Mouse (Mus musculus) kidney, adult 2 months (tissue): Measurements from ENCODE around the gene 1190002N15Rik. TPM values are rescaled to one million over a fixed set of nuclear protein-coding genes. Genes with fewer than 3 reads are reported as not detected.

Experiments
- DNase-seq: peaks from one replicate; pipeline ENCODE4 v3.0.0; 2021
- H3K27ac ChIP-seq: fragments of 200-500 bp; 2 replicates; pipeline ENCODE4 v1.5.1; 2012; ENCODE audit warnings: low read depth, low read length, control low read depth, inconsistent platforms; ENCODE audit not compliant: insufficient read depth
- H3K27me3 ChIP-seq: fragments of 200-500 bp; replicated peaks from 2 replicates; pipeline ENCODE4 v1.6.1; 2012; ENCODE audit warnings: mild to moderate bottlenecking, moderate library complexity, low read length, inconsistent platforms; ENCODE audit not compliant: control insufficient read depth, insufficient read depth
- H3K36me3 ChIP-seq: fragments of 200-500 bp; 2 replicates; pipeline ENCODE4 v1.6.1; 2012; ENCODE audit warnings: mild to moderate bottlenecking, moderate library complexity, low read length, inconsistent platforms; ENCODE audit not compliant: control insufficient read depth, insufficient read depth
- H3K4me1 ChIP-seq: fragments of 200-500 bp; 2 replicates; pipeline ENCODE4 v1.6.1; 2011; ENCODE audit warnings: low read length; ENCODE audit not compliant: control insufficient read depth, insufficient read depth
- H3K4me3 ChIP-seq: fragments of 200-500 bp; 2 replicates; pipeline ENCODE4 v1.5.1; 2011; ENCODE audit warnings: mild to moderate bottlenecking, low read depth, low read length, control low read depth; ENCODE audit not compliant: insufficient read depth
- CTCF ChIP-seq: fragments of 200-500 bp; conservative IDR thresholded peaks from 2 replicates; pipeline ENCODE4 v1.5.1; 2011; ENCODE audit warnings: low read depth, mild to moderate bottlenecking, control low read depth, low read length, moderate library complexity, mixed read lengths; ENCODE audit not compliant: insufficient read depth, insufficient read length
- POLR2A ChIP-seq: fragments of 200-500 bp; IDR thresholded peaks from one replicate; pipeline ENCODE4 v1.6.1; 2011; ENCODE audit warnings: low read depth, low read length, control low read depth
- WGBS: fragments of 180-500 bp; shearing (Covaris S2); methylation state at CpG from one replicate; pipeline ENCODE4 v1.1.7; 2018; 5-methylcytosine and 5-hydroxymethylcytosine counted together
- polyA plus RNA-seq: library from polyadenylated mRNA; depleted of rRNA; stranded (reverse); fragments of >200 nt; gene quantifications from 2 replicates; pipeline ENCODE4 v1.2.3, GENCODE M21; 2012

The 1190002N15Rik gene
- polyA plus RNA-seq, 1 experiment = 3.7 TPM

GRCm38 (mm10) chr9:94526473-94526872, 11.4 kb downstream of the 1190002N15Rik start:
- H3K36me3 ChIP-seq = no peaks in the 10 kb centered on the region
- no peaks in the 10 kb centered on the region for H3K27me3 ChIP-seq
- H3K27ac ChIP-seq = no peak overlapping the region
- no peaks in the 10 kb centered on the region; the same call in 1 of the 2 replicates for H3K4me1 ChIP-seq
- DNase-seq = no peak
- no peak overlapping the region for H3K4me3 ChIP-seq
- 83% methylated on average over 7 of the region's 7 CpGs for WGBS
- TF ChIP-seq CTCF (no peak), POLR2A (no peak)

- no peaks in the 10 kb centered on the region for H3K27me3 ChIP-seq
- no peak overlapping the region for H3K27ac ChIP-seq
- no peaks in the 10 kb centered on the region for H3K36me3 ChIP-seq
- H3K4me1 ChIP-seq = no peaks in the 10 kb centered on the region
- 88% methylated on average over 8 of the region's 8 CpGs for WGBS
- DNase-seq = no peak
- TF ChIP-seq POLR2A = no peak
- no peak for TF ChIP-seq CTCF
- no peak overlapping the region for H3K4me3 ChIP-seq
These were observed 25.6 kb downstream of the 1190002N15Rik start for GRCm38 (mm10) chr9:94512246-94512645.

- H3K27me3 ChIP-seq = no peaks in the 10 kb centered on the region
- H3K27ac ChIP-seq = no peak overlapping the region
- no peak for TF ChIP-seq CTCF
- no peak for TF ChIP-seq POLR2A
- no peak overlapping the region for H3K4me3 ChIP-seq
- no peaks in the 10 kb centered on the region for H3K36me3 ChIP-seq
- DNase-seq = no peak
- no peaks in the 10 kb centered on the region for H3K4me1 ChIP-seq
These were observed 26.7 kb downstream of the 1190002N15Rik start for GRCm38 (mm10) chr9:94511139-94511538.

GRCm38 (mm10) chr9:94506980-94507379, 30.9 kb downstream of the 1190002N15Rik start:
- Histone ChIP-seq H3K4me3 (no peak overlapping the region), H3K36me3 (no peaks in the 10 kb centered on the region), H3K27me3 (no peaks in the 10 kb centered on the region), H3K27ac (no peak overlapping the region), H3K4me1 (no peaks in the 10 kb centered on the region)
- TF ChIP-seq POLR2A (no peak), CTCF (no peak)
- no peak for DNase-seq
- 65% methylated on average over 1 of the region's 1 CpGs for WGBS

- no peak for DNase-seq
- TF ChIP-seq CTCF = no peak
- no peaks in the 10 kb centered on the region for H3K36me3 ChIP-seq
- H3K4me3 ChIP-seq = no peak overlapping the region
- no peak overlapping the region for H3K27ac ChIP-seq
- H3K27me3 ChIP-seq = no peaks in the 10 kb centered on the region; the same call in 1 of the 2 replicates
- H3K4me1 ChIP-seq = no peaks in the 10 kb centered on the region
- WGBS = 54% methylated on average over 9 of the region's 9 CpGs
These were observed 46.4 kb downstream of the 1190002N15Rik start for GRCm38 (mm10) chr9:94491467-94491866.

GRCm38 (mm10) chr9:94487976-94488375, 49.9 kb downstream of the 1190002N15Rik start:
- no peak for DNase-seq
- Histone ChIP-seq H3K4me1 (no peaks in the 10 kb centered on the region), H3K27ac (no peak overlapping the region), H3K4me3 (no peak overlapping the region), H3K27me3 (no peaks in the 10 kb centered on the region; the same call in 1 of the 2 replicates), H3K36me3 (no peaks in the 10 kb centered on the region)
- WGBS = 83% methylated on average over 2 of the region's 2 CpGs
- TF ChIP-seq CTCF (no peak), POLR2A (no peak)

- DNase-seq = peak; percentile 51
- Histone ChIP-seq H3K36me3 (no peaks in the 10 kb centered on the region), H3K27me3 (no peaks in the 10 kb centered on the region), H3K4me1 (no peaks in the 10 kb centered on the region; the same call in 1 of the 2 replicates), H3K4me3 (no peak overlapping the region), H3K27ac (no peak overlapping the region)
- TF ChIP-seq CTCF = no peak
- TF ChIP-seq POLR2A = no peak
- WGBS = 56% methylated on average over 6 of the region's 6 CpGs
These were observed 54.5 kb downstream of the 1190002N15Rik start for GRCm38 (mm10) chr9:94483291-94483879.
